Mouse (Mus musculus) ovary, postnatal 14 days (tissue): ENCODE data around the gene Ak7.
A peak's percentile ranks its signal among the peaks of the same experiment; 100 is the strongest.

Experiments
- DNase-seq: peaks from one replicate; pipeline ENCODE4 v3.0.0; 2022; ENCODE audit warnings: low spot score

The Ak7 gene

GRCm38 (mm10) chr12:105705799-105706487 is at the start of gene Ak7:
Gene Ak7 (plus strand): TSS chr12:105705976.
- peak; percentile 70 for DNase-seq

- no peak for DNase-seq
Observed at GRCm38 (mm10) chr12:105676274-105676673, 29.5 kb upstream of the Ak7 start.

GRCm38 (mm10) chr12:105678211-105678610 is 27.6 kb upstream of the Ak7 start:
- no peak for DNase-seq

- no peak for DNase-seq
Observed at GRCm38 (mm10) chr12:105678762-105679161, 27.0 kb upstream of the Ak7 start.

GRCm38 (mm10) chr12:105683933-105684901 is 21.6 kb upstream of the Ak7 start, which contains the start of gene Gskip:
Gene Gskip (plus strand): TSS chr12:105684829.
- DNase-seq, result peak; percentile 15

- peak; percentile 94 for DNase-seq
Observed at GRCm38 (mm10) chr12:105685001-105685691, 20.6 kb upstream of the Ak7 start, which contains the start of gene Atg2b. Gene Atg2b (minus strand): TSS chr12:105685211.

- DNase-seq, result no peak
Observed at GRCm38 (mm10) chr12:105686791-105687190, 19.0 kb upstream of the Ak7 start.

- DNase-seq, result no peak
Observed at GRCm38 (mm10) chr12:105687416-105687815, 18.4 kb upstream of the Ak7 start.

GRCm38 (mm10) chr12:105688546-105688945 is 17.2 kb upstream of the Ak7 start:
- no peak for DNase-seq

GRCm38 (mm10) chr12:105689435-105689834 is 16.3 kb upstream of the Ak7 start:
- DNase-seq, result no peak

- DNase-seq, result no peak
Observed at GRCm38 (mm10) chr12:105694021-105694420, 11.8 kb upstream of the Ak7 start.

- no peak for DNase-seq
Observed at GRCm38 (mm10) chr12:105695848-105696247, 9.9 kb upstream of the Ak7 start.

- no peak for DNase-seq
Observed at GRCm38 (mm10) chr12:105697104-105697780, 8.5 kb upstream of the Ak7 start.

GRCm38 (mm10) chr12:105700433-105700832 is 5.3 kb upstream of the Ak7 start:
- no peak for DNase-seq

- no peak for DNase-seq
Observed at GRCm38 (mm10) chr12:105718616-105719015, 12.8 kb downstream of the Ak7 start.

- no peak for DNase-seq
Observed at GRCm38 (mm10) chr12:105720196-105720595, 14.4 kb downstream of the Ak7 start.

GRCm38 (mm10) chr12:105721452-105722132 is 15.8 kb downstream of the Ak7 start:
- DNase-seq, result no peak

GRCm38 (mm10) chr12:105722657-105723056 is 16.9 kb downstream of the Ak7 start:
- DNase-seq, result no peak

- no peak for DNase-seq
Observed at GRCm38 (mm10) chr12:105724616-105725015, 18.8 kb downstream of the Ak7 start.

GRCm38 (mm10) chr12:105725736-105726135 is 20.0 kb downstream of the Ak7 start:
- no peak for DNase-seq

- DNase-seq, result no peak
Observed at GRCm38 (mm10) chr12:105727268-105727667, 21.5 kb downstream of the Ak7 start.
